Mouse (Mus musculus) liver, adult 2 months (tissue): ENCODE measurements around the gene Baiap2l2.

ENCODE experiments used
- CTCF ChIP-seq: fragments of 200-500 bp; IDR thresholded peaks from 2 replicates; pipeline ENCODE4 v1.5.1; 2011; ENCODE audit warnings: low read depth, low read length, control low read depth
- POLR2A ChIP-seq: fragments of 200-500 bp; IDR thresholded peaks from 2 replicates; pipeline ENCODE4 v1.6.1; 2011; ENCODE audit warnings: low read length, control low read depth; ENCODE audit not compliant: insufficient read depth; ENCODE audit errors: extremely low read depth

- TF ChIP-seq CTCF: no peak
- no peak for TF ChIP-seq POLR2A
Observed at GRCm38 (mm10) chr15:79329979-79330363, 44.6 kb upstream of the Baiap2l2 start.
